Mouse (Mus musculus) kidney, embryonic 16.5 days (tissue): Measurements from ENCODE around the gene Lrrc74a. TPM values are rescaled to one million over a fixed set of nuclear protein-coding genes. Genes with fewer than 3 reads are reported as not detected.

Experiments used
- ATAC-seq: fragments of 200-750 bp; cut with Nextera tagmentation; 2 replicates; pipeline ENCODE4 v1.8.0; 2017; ENCODE audit warnings: moderate TSS enrichment; ENCODE audit not compliant: low FRiP score, low TSS enrichment
- H3K27ac ChIP-seq: fragments of 300-500 bp; sonication (generic); 2 replicates; pipeline ENCODE4 v1.5.1; 2014; ENCODE audit warnings: low read length
- H3K27me3 ChIP-seq: fragments of 300-500 bp; sonication (generic); 2 replicates; pipeline ENCODE4 v1.6.1; 2014; ENCODE audit warnings: low read length, control low read depth, mixed read lengths; ENCODE audit not compliant: insufficient read depth
- H3K36me3 ChIP-seq: fragments of 300-500 bp; sonication (generic); 2 replicates; pipeline ENCODE4 v1.6.1; 2014; ENCODE audit warnings: low read length, control low read depth, mixed read lengths; ENCODE audit not compliant: insufficient read depth
- H3K4me1 ChIP-seq: fragments of 300-500 bp; sonication (generic); 2 replicates; pipeline ENCODE4 v1.6.1; 2014; ENCODE audit warnings: low read length, control low read depth, mixed read lengths; ENCODE audit not compliant: insufficient read depth
- H3K4me2 ChIP-seq: fragments of 300-500 bp; sonication (generic); replicated peaks from 2 replicates; pipeline ENCODE4 v1.6.1; 2014; ENCODE audit warnings: low read depth, low read length
- H3K4me3 ChIP-seq: fragments of 300-500 bp; sonication (generic); 2 replicates; pipeline ENCODE4 v1.5.1; 2014; ENCODE audit warnings: mild to moderate bottlenecking, low read length
- H3K9ac ChIP-seq: fragments of 300-500 bp; sonication (generic); replicated peaks from 2 replicates; pipeline ENCODE4 v1.6.1; 2014; ENCODE audit warnings: low read length
- H3K9me3 ChIP-seq: fragments of 300-500 bp; sonication (generic); 2 replicates; pipeline ENCODE4 v1.6.1; 2016; ENCODE audit warnings: low read length, control low read depth
- WGBS: fragments of 180-500 bp; shearing (Covaris S2); extraction: QIAGEN DNeasy Blood & Tissue Kit; methylation state at CpG from one replicate; pipeline ENCODE4 v1.1.7; 2014; 5-methylcytosine and 5-hydroxymethylcytosine counted together
- polyA plus RNA-seq: library from polyadenylated mRNA; unstranded; fragments of >200 nt; fragmentation: Nextera tagmentation; extraction: Ambion mirVana; gene quantifications from 2 replicates; pipeline ENCODE4 v1.2.1, GENCODE M21; 2015

Lrrc74a gene
- polyA plus RNA-seq, 1 experiment from 2014 or later = not detected

GRCm38 (mm10) chr12:86806923-86807794, 73.0 kb downstream of the Lrrc74a start:
- no peaks in the 10 kb centered on the region for H3K27me3 ChIP-seq
- 0 out of 2 replicates have a peak overlapping the region, but pooled peaks have one; percentile 13 for H3K9ac ChIP-seq
- H3K4me2 ChIP-seq = peak overlapping the region; percentile 44; the same call in 1 of the 2 replicates
- H3K36me3 ChIP-seq = no peaks in the 10 kb centered on the region
- no peaks in the 10 kb centered on the region for H3K9me3 ChIP-seq
- peak; percentile 11; the same call in 1 of the 2 replicates for ATAC-seq
- H3K4me3 ChIP-seq = no peak overlapping the region
- peak overlapping the region; percentile 65 for H3K27ac ChIP-seq
- H3K4me1 ChIP-seq = peaks cover 65% of the 10 kb centered on the region
- WGBS = 27% methylated on average over 5 of the region's 5 CpGs

GRCm38 (mm10) chr12:86807795-86808128, 73.6 kb downstream of the Lrrc74a start:
- no peak for ATAC-seq
- 32% methylated on average over 4 of the region's 4 CpGs for WGBS
- Histone ChIP-seq H3K4me1 (peaks cover 59% of the 10 kb centered on the region), H3K27me3 (no peaks in the 10 kb centered on the region), H3K9me3 (no peaks in the 10 kb centered on the region), H3K4me2 (no peak overlapping the region), H3K9ac (no peak overlapping the region), H3K4me3 (no peak overlapping the region), H3K36me3 (no peaks in the 10 kb centered on the region), H3K27ac (peak overlapping the region; percentile 65; the same call in 1 of the 2 replicates)

GRCm38 (mm10) chr12:86808856-86809255, 74.7 kb downstream of the Lrrc74a start:
- peaks cover 48% of the 10 kb centered on the region for H3K4me1 ChIP-seq

GRCm38 (mm10) chr12:86810040-86810439, 75.9 kb downstream of the Lrrc74a start:
- no peak overlapping the region for H3K27ac ChIP-seq
- no peak overlapping the region for H3K4me2 ChIP-seq
- no peaks in the 10 kb centered on the region for H3K9me3 ChIP-seq
- H3K9ac ChIP-seq = no peak overlapping the region
- H3K36me3 ChIP-seq = no peaks in the 10 kb centered on the region
- H3K4me3 ChIP-seq = no peak overlapping the region
- 91% methylated on average over 1 of the region's 1 CpGs for WGBS
- no peaks in the 10 kb centered on the region for H3K27me3 ChIP-seq
- no peak for ATAC-seq
- H3K4me1 ChIP-seq = peaks cover 37% of the 10 kb centered on the region

More at GRCm38 (mm10) chr12:86808856-86809255, 74.7 kb downstream of the Lrrc74a start:
- no peak overlapping the region for H3K27ac ChIP-seq
- H3K9me3 ChIP-seq = no peaks in the 10 kb centered on the region
- H3K4me2 ChIP-seq = no peak overlapping the region
- no peaks in the 10 kb centered on the region for H3K36me3 ChIP-seq
- no peak overlapping the region for H3K9ac ChIP-seq
- no peaks in the 10 kb centered on the region for H3K27me3 ChIP-seq
- H3K4me3 ChIP-seq = no peak overlapping the region
- ATAC-seq = no peak
- WGBS = 86% methylated on average over 4 of the region's 4 CpGs

GRCm38 (mm10) chr12:86810725-86811444, 76.7 kb downstream of the Lrrc74a start:
- Histone ChIP-seq H3K27ac (peak overlapping the region; percentile 70), H3K27me3 (no peaks in the 10 kb centered on the region), H3K36me3 (no peaks in the 10 kb centered on the region), H3K4me3 (no peak overlapping the region), H3K9me3 (no peaks in the 10 kb centered on the region), H3K4me1 (peaks cover 38% of the 10 kb centered on the region), H3K9ac (no peak overlapping the region; the same call in 1 of the 2 replicates), H3K4me2 (no peak overlapping the region)
- ATAC-seq = no peak
- WGBS = 44% methylated on average over 11 of the region's 11 CpGs

GRCm38 (mm10) chr12:86812782-86813181, 78.6 kb downstream of the Lrrc74a start:
- no peak overlapping the region for H3K4me3 ChIP-seq
- no peaks in the 10 kb centered on the region for H3K27me3 ChIP-seq
- 68% methylated on average over 3 of the region's 3 CpGs for WGBS
- no peaks in the 10 kb centered on the region for H3K9me3 ChIP-seq
- H3K36me3 ChIP-seq = no peaks in the 10 kb centered on the region
- no peak overlapping the region; the same call in 1 of the 2 replicates for H3K9ac ChIP-seq
- H3K4me2 ChIP-seq = no peak overlapping the region
- H3K27ac ChIP-seq = no peak overlapping the region
- peaks cover 36% of the 10 kb centered on the region for H3K4me1 ChIP-seq
- no peak for ATAC-seq

Other genes with a start within 250 kb of the Lrrc74a start
- 8.1 and 9.3 TPM in 2 replicates for gene Vash1, start 55.7 kb upstream of the Lrrc74a start, polyA plus RNA-seq
- gene Angel1, start 7.9 kb upstream of the Lrrc74a start, polyA plus RNA-seq = 11.7 and 11.9 TPM in 2 replicates
- 30.3 and 30.4 TPM in 2 replicates for gene Irf2bpl, start 150.4 kb downstream of the Lrrc74a start, polyA plus RNA-seq
- 24.0 and 24.9 TPM in 2 replicates for gene Cipc, start 212.7 kb downstream of the Lrrc74a start, polyA plus RNA-seq